Comparison of ENCODE assay signal across 8 mouse cellular contexts in genomic region chr16:44579421-44580024, GRCm38 (mm10). TPM values are rescaled to one million over a fixed set of nuclear protein-coding genes. Genes with fewer than 3 reads are reported as not detected.
A peak's percentile ranks its signal among the peaks of the same experiment; 100 is the strongest.
DNase-seq lines count a peak whose midpoint lies in the region; ATAC-seq lines count a peak whose summit lies in the region.

No protein-coding gene starts in this region.

- H3K4me2 ChIP-seq in forebrain, embryonic 11.5 days (ENCODE audit: low read depth, low read length, severe bottlenecking) = 0 out of 2 replicates have a peak overlapping the region, but pooled peaks have one; percentile 19
- H3K4me2 ChIP-seq in hindbrain, embryonic 15.5 days = peak overlapping the region; percentile 30; the same call in 1 of the 2 replicates
- H3K4me2 ChIP-seq in neural tube, embryonic 14.5 days (ENCODE audit: low read depth, low read length) = peak overlapping the region; percentile 3; the same call in 1 of the 2 replicates
- H3K4me2 ChIP-seq in liver, embryonic 11.5 days = no peak overlapping the region

- intact Hi-C loops in left cerebral cortex, postnatal 25 days (cut with DNase I) = no loop called here

- peaks cover 8% of the 10 kb centered on the region; the same call in 1 of the 2 replicates for H3K4me1 ChIP-seq in forebrain, embryonic 11.5 days (replicated peaks; ENCODE audit: control insufficient read depth, insufficient read depth, low read length)
- 0 out of 2 replicates have a peak, but pooled peaks cover 3% of the 10 kb centered on the region for H3K4me1 ChIP-seq in hindbrain, embryonic 15.5 days (replicated peaks)
- no peaks in the 10 kb centered on the region; the same call in 1 of the 2 replicates for H3K4me1 ChIP-seq in neural tube, embryonic 14.5 days (ENCODE audit: control insufficient read depth, insufficient read depth, low read length)
- no peaks in the 10 kb centered on the region for H3K4me1 ChIP-seq in liver, embryonic 11.5 days (replicated peaks; ENCODE audit: control insufficient read depth, insufficient read depth, low read length)

- peaks cover 4% of the 10 kb centered on the region; the same call in 1 of the 2 replicates for H3K27me3 ChIP-seq in forebrain, embryonic 11.5 days (ENCODE audit: control insufficient read depth, insufficient read depth, low read length)
- no peaks in the 10 kb centered on the region for H3K27me3 ChIP-seq in hindbrain, embryonic 15.5 days
- no peaks in the 10 kb centered on the region for H3K27me3 ChIP-seq in neural tube, embryonic 14.5 days (ENCODE audit: control insufficient read depth, insufficient read depth, low read length)
- H3K27me3 ChIP-seq in liver, embryonic 11.5 days (replicated peaks; ENCODE audit: control insufficient read depth, insufficient read depth, low read length) = no peaks in the 10 kb centered on the region

- no peaks in the 10 kb centered on the region for H3K9me3 ChIP-seq in forebrain, embryonic 11.5 days (ENCODE audit: control insufficient read depth, low read length)
- H3K9me3 ChIP-seq in hindbrain, embryonic 15.5 days = no peaks in the 10 kb centered on the region
- H3K9me3 ChIP-seq in neural tube, embryonic 14.5 days (ENCODE audit: control insufficient read depth, low read length) = no peaks in the 10 kb centered on the region
- no peaks in the 10 kb centered on the region for H3K9me3 ChIP-seq in liver, embryonic 11.5 days (ENCODE audit: control insufficient read depth, low read length)

- no peak overlapping the region for H3K9ac ChIP-seq in forebrain, embryonic 11.5 days (ENCODE audit: low read length)
- H3K9ac ChIP-seq in hindbrain, embryonic 15.5 days = no peak overlapping the region
- no peak overlapping the region for H3K9ac ChIP-seq in neural tube, embryonic 14.5 days (replicated peaks; ENCODE audit: low read depth, low read length)
- H3K9ac ChIP-seq in liver, embryonic 11.5 days (ENCODE audit: low read depth, low read length) = no peak overlapping the region

- no peak overlapping the region for H3K4me3 ChIP-seq in forebrain, embryonic 11.5 days (ENCODE audit: low read depth, low read length)
- H3K4me3 ChIP-seq in hindbrain, embryonic 15.5 days = no peak overlapping the region
- H3K4me3 ChIP-seq in neural tube, embryonic 14.5 days (ENCODE audit: low read depth, low read length) = no peak overlapping the region
- H3K4me3 ChIP-seq in liver, embryonic 11.5 days (ENCODE audit: low read depth, low read length) = no peak overlapping the region

- H3K27ac ChIP-seq in forebrain, embryonic 11.5 days (ENCODE audit: low read depth, low read length) = peak overlapping the region; percentile 72
- peak overlapping the region; percentile 10 for H3K27ac ChIP-seq in hindbrain, embryonic 15.5 days (replicated peaks)
- 0 out of 2 replicates have a peak overlapping the region, but pooled peaks have one; percentile 12 for H3K27ac ChIP-seq in neural tube, embryonic 14.5 days (ENCODE audit: low read depth, low read length)
- no peak overlapping the region for H3K27ac ChIP-seq in liver, embryonic 11.5 days (ENCODE audit: low read depth, low read length)

- ATAC-seq in forebrain, embryonic 11.5 days (replicated peaks; ENCODE audit: low FRiP score) = peak; percentile 89
- ATAC-seq in hindbrain, embryonic 15.5 days (ENCODE audit: low FRiP score, low read depth) = peak; percentile 45; the same call in 1 of the 2 replicates
- ATAC-seq in neural tube, embryonic 14.5 days (ENCODE audit: low read depth) = peak; percentile 85
- no peak for ATAC-seq in liver, embryonic 11.5 days (replicated peaks; ENCODE audit: low FRiP score)

- peak; percentile 33 to 60 for DNase-seq in kidney, postnatal 4 days
- no peak for DNase-seq in kidney, adult 18-20 months
- DNase-seq in forebrain, embryonic 11.5 days (ENCODE audit: low spot score) = peak; percentile 69
- DNase-seq in liver, embryonic 11.5 days (ENCODE audit: low spot score) = no peak
- no peak for DNase-seq in cerebellum, adult 9-11 months
- DNase-seq in left cerebral cortex, postnatal 25 days (ENCODE audit: low spot score in 2 of 2) = no peak

- H3K36me3 ChIP-seq in forebrain, embryonic 11.5 days (ENCODE audit: control insufficient read depth, insufficient read depth, low read length) = no peaks in the 10 kb centered on the region
- H3K36me3 ChIP-seq in hindbrain, embryonic 15.5 days = no peaks in the 10 kb centered on the region
- H3K36me3 ChIP-seq in neural tube, embryonic 14.5 days (ENCODE audit: control insufficient read depth, insufficient read depth, low read length) = no peaks in the 10 kb centered on the region
- no peaks in the 10 kb centered on the region for H3K36me3 ChIP-seq in liver, embryonic 11.5 days (ENCODE audit: control insufficient read depth, insufficient read depth, low read length)

- 18% methylated on average over 15 of the region's 15 CpGs for WGBS in forebrain, embryonic 11.5 days
- WGBS in hindbrain, embryonic 15.5 days = 17% methylated on average over 15 of the region's 15 CpGs
- WGBS in neural tube, embryonic 14.5 days = 8% methylated on average over 15 of the region's 15 CpGs
- WGBS in liver, embryonic 11.5 days = 57% methylated on average over 15 of the region's 15 CpGs

RNA-seq across cellular contexts. Expression of gene Boc, which starts 20.8 kb away (rescaled TPM):
- 35.6 and 35.9 TPM in 2 replicates for polyA plus RNA-seq in forebrain, embryonic 11.5 days (2014; fragmentation: Nextera tagmentation; extraction: Ambion mirVana)
- 15.8 and 19.4 TPM in 2 replicates for polyA plus RNA-seq in hindbrain, embryonic 15.5 days (2015; fragmentation: Nextera tagmentation; extraction: Ambion mirVana)
- 7.8 and 9.9 TPM in 2 replicates for polyA plus RNA-seq in neural tube, embryonic 14.5 days (2014; fragmentation: Nextera tagmentation; extraction: Ambion mirVana)
- polyA plus RNA-seq in liver, embryonic 11.5 days (2014; fragmentation: Nextera tagmentation; extraction: Ambion mirVana) = 3.6 and 4.7 TPM in 2 replicates
- 10 to 100 TPM; 19.9 TPM for total RNA-seq in left cerebral cortex, postnatal 25 days (2021)

Comparison
In these comparisons a context has a peak if more than half of its experiments do, and no peak if none do; other contexts are left out.
1. DNase-seq: peak in kidney, postnatal 4 days (2 of 2) and forebrain, embryonic 11.5 days (single experiment); none in kidney, adult 18-20 months (single experiment), liver, embryonic 11.5 days (single experiment), cerebellum, adult 9-11 months (single experiment) and left cerebral cortex, postnatal 25 days (0 of 2).